Mouse (Mus musculus): ENCODE data around the gene Slc46a2. TPM values are rescaled to one million over a fixed set of nuclear protein-coding genes. Genes with fewer than 3 reads are reported as not detected.

Gene Slc46a2
- polyA plus RNA-seq, 1 experiment from 2014 or later = not detected

DNA sequence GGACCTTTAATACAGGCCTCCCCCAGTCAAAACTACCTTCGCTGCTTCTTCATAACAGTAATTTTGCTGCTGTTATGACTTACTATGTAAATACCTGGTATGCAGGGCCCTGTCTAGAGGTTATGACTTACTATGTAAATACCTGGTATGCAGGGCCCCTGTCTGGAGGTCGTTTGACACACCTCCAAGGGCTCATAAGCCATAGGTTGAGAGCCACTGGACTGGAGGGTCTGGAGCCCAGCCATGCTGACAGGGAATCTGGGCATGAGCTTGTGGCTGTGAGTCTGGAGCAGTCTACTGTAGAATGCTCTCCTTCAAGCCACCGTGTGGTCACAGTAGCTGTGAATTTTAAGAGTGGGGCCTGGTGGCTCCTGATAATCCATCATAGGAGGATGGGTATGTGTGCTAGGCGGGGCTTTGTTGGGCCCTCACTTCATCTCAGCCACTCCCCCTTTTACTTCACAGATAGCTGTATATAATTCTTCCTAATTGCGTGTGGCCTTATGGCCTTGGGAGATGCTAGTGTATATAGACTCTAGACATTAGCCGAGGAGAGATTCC is 30.6 kb downstream of the Slc46a2 start:
- no peak overlapping the region for H3K4me3 ChIP-seq (ENCODE audit: low read depth, low read length)
- H3K27me3 ChIP-seq (ENCODE audit: control insufficient read depth, insufficient read depth, low read length) = no peaks in the 10 kb centered on the region
- no peaks in the 10 kb centered on the region; the same call in 1 of the 2 replicates for H3K36me3 ChIP-seq (ENCODE audit: control insufficient read depth, insufficient read depth, low read length)
- H3K9ac ChIP-seq (ENCODE audit: low read length) = no peak overlapping the region
- H3K4me1 ChIP-seq (replicated peaks; ENCODE audit: control insufficient read depth, insufficient read depth, low read length) = no peaks in the 10 kb centered on the region
- H3K27ac ChIP-seq (ENCODE audit: low read depth, low read length) = no peak overlapping the region
- no peaks in the 10 kb centered on the region for H3K9me3 ChIP-seq (ENCODE audit: control insufficient read depth, low read length)
- DNase-seq (ENCODE audit: low spot score) (no peak), ATAC-seq (replicated peaks; ENCODE audit: low FRiP score) (no peak)
- H3K4me2 ChIP-seq (ENCODE audit: low read depth, low read length, severe bottlenecking) = no peak overlapping the region
- WGBS = 85% methylated on average over 6 of the region's 6 CpGs

- H3K9me3 ChIP-seq (ENCODE audit: control insufficient read depth, low read length) = no peaks in the 10 kb centered on the region
- no peak overlapping the region for H3K4me3 ChIP-seq (ENCODE audit: low read depth, low read length)
- DNase-seq (ENCODE audit: low spot score) = no peak
- no peaks in the 10 kb centered on the region for H3K4me1 ChIP-seq (replicated peaks; ENCODE audit: control insufficient read depth, insufficient read depth, low read length)
- H3K27ac ChIP-seq (ENCODE audit: low read depth, low read length) = no peak overlapping the region
- 86% methylated on average over 2 of the region's 2 CpGs for WGBS
- no peaks in the 10 kb centered on the region for H3K27me3 ChIP-seq (ENCODE audit: control insufficient read depth, insufficient read depth, low read length)
- no peak for ATAC-seq (replicated peaks; ENCODE audit: low FRiP score)
- no peak overlapping the region for H3K4me2 ChIP-seq (ENCODE audit: low read depth, low read length, severe bottlenecking)
- no peaks in the 10 kb centered on the region; the same call in 1 of the 2 replicates for H3K36me3 ChIP-seq (ENCODE audit: control insufficient read depth, insufficient read depth, low read length)
- H3K9ac ChIP-seq (ENCODE audit: low read length) = no peak overlapping the region
These were observed 33.6 kb downstream of the Slc46a2 start for GRCm38 (mm10) chr4:59881210-59881609.

DNA sequence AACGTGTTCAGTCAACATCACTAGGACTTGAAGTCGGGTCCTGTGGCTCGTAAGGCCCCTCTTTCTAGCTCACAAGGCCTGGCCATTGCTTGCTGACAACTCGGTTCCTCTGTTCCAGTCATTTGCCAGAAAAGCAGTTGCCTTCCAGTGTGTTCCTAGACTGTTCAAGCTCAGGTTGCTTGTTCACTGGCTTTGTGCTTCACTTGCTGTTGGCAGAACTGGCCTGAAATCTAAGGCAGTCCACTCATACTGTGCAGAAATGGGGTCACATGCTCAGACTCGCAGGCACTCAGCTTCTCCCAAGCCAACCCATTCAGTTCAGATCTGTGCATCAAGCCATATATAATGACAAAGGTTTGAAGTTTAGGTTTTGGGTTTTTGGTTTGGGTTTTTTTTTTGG is 34.1 kb downstream of the Slc46a2 start:
- H3K9me3 ChIP-seq (ENCODE audit: control insufficient read depth, low read length) = no peaks in the 10 kb centered on the region
- no peak overlapping the region for H3K27ac ChIP-seq (ENCODE audit: low read depth, low read length)
- DNase-seq (ENCODE audit: low spot score) (no peak), ATAC-seq (replicated peaks; ENCODE audit: low FRiP score) (no peak)
- no peaks in the 10 kb centered on the region; the same call in 1 of the 2 replicates for H3K36me3 ChIP-seq (ENCODE audit: control insufficient read depth, insufficient read depth, low read length)
- H3K4me1 ChIP-seq (replicated peaks; ENCODE audit: control insufficient read depth, insufficient read depth, low read length) = no peaks in the 10 kb centered on the region
- H3K9ac ChIP-seq (ENCODE audit: low read length) = no peak overlapping the region
- no peaks in the 10 kb centered on the region for H3K27me3 ChIP-seq (ENCODE audit: control insufficient read depth, insufficient read depth, low read length)
- no peak overlapping the region for H3K4me2 ChIP-seq (ENCODE audit: low read depth, low read length, severe bottlenecking)
- no peak overlapping the region for H3K4me3 ChIP-seq (ENCODE audit: low read depth, low read length)
- WGBS = 93% methylated on average over 5 of the region's 5 CpGs

- H3K36me3 ChIP-seq (ENCODE audit: control insufficient read depth, insufficient read depth, low read length) = no peaks in the 10 kb centered on the region; the same call in 1 of the 2 replicates
- no peak for ATAC-seq (replicated peaks; ENCODE audit: low FRiP score)
- WGBS = 88% methylated on average over 3 of the region's 3 CpGs
These were observed 35.4 kb downstream of the Slc46a2 start for GRCm38 (mm10) chr4:59879444-59879843.

GRCm38 (mm10) chr4:59878595-59878994 is 36.3 kb downstream of the Slc46a2 start:
- Histone ChIP-seq H3K27me3 (ENCODE audit: control insufficient read depth, insufficient read depth, low read length) (no peaks in the 10 kb centered on the region), H3K4me2 (ENCODE audit: low read depth, low read length, severe bottlenecking) (no peak overlapping the region), H3K9ac (ENCODE audit: low read length) (no peak overlapping the region), H3K27ac (ENCODE audit: low read depth, low read length) (no peak overlapping the region), H3K4me1 (replicated peaks; ENCODE audit: control insufficient read depth, insufficient read depth, low read length) (no peaks in the 10 kb centered on the region; the same call in 1 of the 2 replicates), H3K9me3 (ENCODE audit: control insufficient read depth, low read length) (no peaks in the 10 kb centered on the region), H3K4me3 (ENCODE audit: low read depth, low read length) (no peak overlapping the region), H3K36me3 (ENCODE audit: control insufficient read depth, insufficient read depth, low read length) (no peaks in the 10 kb centered on the region; the same call in 1 of the 2 replicates)
- no peak for DNase-seq (ENCODE audit: low spot score)
- no peak for ATAC-seq (replicated peaks; ENCODE audit: low FRiP score)
- 88% methylated on average over 8 of the region's 8 CpGs for WGBS

More at GRCm38 (mm10) chr4:59879444-59879843, 35.4 kb downstream of the Slc46a2 start:
- Histone ChIP-seq H3K9ac (ENCODE audit: low read length) (no peak overlapping the region), H3K9me3 (ENCODE audit: control insufficient read depth, low read length) (no peaks in the 10 kb centered on the region), H3K4me3 (ENCODE audit: low read depth, low read length) (no peak overlapping the region), H3K4me1 (replicated peaks; ENCODE audit: control insufficient read depth, insufficient read depth, low read length) (no peaks in the 10 kb centered on the region), H3K27me3 (ENCODE audit: control insufficient read depth, insufficient read depth, low read length) (no peaks in the 10 kb centered on the region), H3K4me2 (ENCODE audit: low read depth, low read length, severe bottlenecking) (no peak overlapping the region), H3K27ac (ENCODE audit: low read depth, low read length) (no peak overlapping the region)
- no peak for DNase-seq (ENCODE audit: low spot score)

- Histone ChIP-seq H3K9ac (ENCODE audit: low read length) (no peak overlapping the region), H3K36me3 (ENCODE audit: control insufficient read depth, insufficient read depth, low read length) (no peaks in the 10 kb centered on the region; the same call in 1 of the 2 replicates), H3K27ac (ENCODE audit: low read depth, low read length) (no peak overlapping the region), H3K4me1 (replicated peaks; ENCODE audit: control insufficient read depth, insufficient read depth, low read length) (peaks cover 4% of the 10 kb centered on the region; the same call in 1 of the 2 replicates), H3K4me3 (ENCODE audit: low read depth, low read length) (no peak overlapping the region), H3K27me3 (ENCODE audit: control insufficient read depth, insufficient read depth, low read length) (no peaks in the 10 kb centered on the region), H3K4me2 (ENCODE audit: low read depth, low read length, severe bottlenecking) (no peak overlapping the region), H3K9me3 (ENCODE audit: control insufficient read depth, low read length) (no peaks in the 10 kb centered on the region)
- 73% methylated on average over 2 of the region's 2 CpGs for WGBS
- DNase-seq (ENCODE audit: low spot score) (no peak), ATAC-seq (replicated peaks; ENCODE audit: low FRiP score) (no peak)
These were observed 37.8 kb downstream of the Slc46a2 start for GRCm38 (mm10) chr4:59877025-59877424.

GRCm38 (mm10) chr4:59876570-59876969 is 38.3 kb downstream of the Slc46a2 start:
- Histone ChIP-seq H3K36me3 (ENCODE audit: control insufficient read depth, insufficient read depth, low read length) (no peaks in the 10 kb centered on the region), H3K9ac (ENCODE audit: low read length) (no peak overlapping the region), H3K27me3 (ENCODE audit: control insufficient read depth, insufficient read depth, low read length) (no peaks in the 10 kb centered on the region), H3K4me2 (ENCODE audit: low read depth, low read length, severe bottlenecking) (no peak overlapping the region), H3K4me3 (ENCODE audit: low read depth, low read length) (no peak overlapping the region), H3K4me1 (replicated peaks; ENCODE audit: control insufficient read depth, insufficient read depth, low read length) (peaks cover 4% of the 10 kb centered on the region; the same call in 1 of the 2 replicates), H3K9me3 (ENCODE audit: control insufficient read depth, low read length) (no peaks in the 10 kb centered on the region), H3K27ac (ENCODE audit: low read depth, low read length) (no peak overlapping the region)
- ATAC-seq (replicated peaks; ENCODE audit: low FRiP score) (no peak), DNase-seq (ENCODE audit: low spot score) (no peak)
- WGBS = 85% methylated on average over 6 of the region's 6 CpGs

DNA sequence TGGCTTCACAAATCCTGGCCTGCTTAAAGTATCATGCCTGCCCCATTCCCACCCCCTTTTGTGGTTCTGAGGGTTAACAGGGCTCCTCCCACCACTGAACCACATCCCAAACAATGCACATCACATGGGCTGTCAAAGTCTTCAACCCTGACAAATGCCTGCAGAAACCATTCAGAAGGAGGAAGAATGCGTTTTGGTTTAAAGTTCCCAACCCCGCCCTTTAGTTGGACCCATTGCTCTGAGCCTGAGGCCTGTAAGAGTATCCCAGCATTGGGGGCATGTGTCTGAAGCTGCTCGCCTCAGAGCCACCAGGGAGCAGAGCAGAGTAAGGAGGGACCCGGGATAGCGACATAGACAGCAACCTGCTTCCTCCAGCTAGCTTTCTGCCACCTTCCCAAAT is 41.0 kb downstream of the Slc46a2 start:
- H3K27me3 ChIP-seq (ENCODE audit: control insufficient read depth, insufficient read depth, low read length) = no peaks in the 10 kb centered on the region
- H3K36me3 ChIP-seq (ENCODE audit: control insufficient read depth, insufficient read depth, low read length) = no peaks in the 10 kb centered on the region
- no peak overlapping the region for H3K9ac ChIP-seq (ENCODE audit: low read length)
- no peak for ATAC-seq (replicated peaks; ENCODE audit: low FRiP score)
- H3K9me3 ChIP-seq (ENCODE audit: control insufficient read depth, low read length) = no peaks in the 10 kb centered on the region
- H3K4me3 ChIP-seq (ENCODE audit: low read depth, low read length) = no peak overlapping the region
- H3K4me1 ChIP-seq (replicated peaks; ENCODE audit: control insufficient read depth, insufficient read depth, low read length) = peaks cover 4% of the 10 kb centered on the region; the same call in 1 of the 2 replicates
- no peak overlapping the region for H3K4me2 ChIP-seq (ENCODE audit: low read depth, low read length, severe bottlenecking)
- WGBS = 45% methylated on average over 5 of the region's 5 CpGs
- H3K27ac ChIP-seq (ENCODE audit: low read depth, low read length) = no peak overlapping the region
- DNase-seq (ENCODE audit: low spot score) = no peak

- Histone ChIP-seq H3K9ac (ENCODE audit: low read length) (no peak overlapping the region; the same call in 1 of the 2 replicates), H3K36me3 (ENCODE audit: control insufficient read depth, insufficient read depth, low read length) (no peaks in the 10 kb centered on the region), H3K27me3 (ENCODE audit: control insufficient read depth, insufficient read depth, low read length) (no peaks in the 10 kb centered on the region), H3K4me2 (ENCODE audit: low read depth, low read length, severe bottlenecking) (no peak overlapping the region), H3K9me3 (ENCODE audit: control insufficient read depth, low read length) (no peaks in the 10 kb centered on the region), H3K4me3 (ENCODE audit: low read depth, low read length) (no peak overlapping the region), H3K27ac (ENCODE audit: low read depth, low read length) (no peak overlapping the region), H3K4me1 (replicated peaks; ENCODE audit: control insufficient read depth, insufficient read depth, low read length) (peaks cover 4% of the 10 kb centered on the region; the same call in 1 of the 2 replicates)
- WGBS = 35% methylated on average over 6 of the region's 6 CpGs
- ATAC-seq (replicated peaks; ENCODE audit: low FRiP score) = no peak
- DNase-seq (ENCODE audit: low spot score) = no peak
These were observed 41.6 kb downstream of the Slc46a2 start for GRCm38 (mm10) chr4:59873240-59873639.
